Mouse (Mus musculus): ENCODE measurements around the gene Gm37240. TPM values are rescaled to one million over a fixed set of nuclear protein-coding genes. Genes with fewer than 3 reads are reported as not detected.
"Not testable (repeated sequence)": the region's sequence is repeated elsewhere in the genome, so short reads cannot be mapped to it uniquely, and the experiment has no call there.

Gene Gm37240
- polyA plus RNA-seq, 1 experiment from 2014 or later = 0.16 TPM

DNA sequence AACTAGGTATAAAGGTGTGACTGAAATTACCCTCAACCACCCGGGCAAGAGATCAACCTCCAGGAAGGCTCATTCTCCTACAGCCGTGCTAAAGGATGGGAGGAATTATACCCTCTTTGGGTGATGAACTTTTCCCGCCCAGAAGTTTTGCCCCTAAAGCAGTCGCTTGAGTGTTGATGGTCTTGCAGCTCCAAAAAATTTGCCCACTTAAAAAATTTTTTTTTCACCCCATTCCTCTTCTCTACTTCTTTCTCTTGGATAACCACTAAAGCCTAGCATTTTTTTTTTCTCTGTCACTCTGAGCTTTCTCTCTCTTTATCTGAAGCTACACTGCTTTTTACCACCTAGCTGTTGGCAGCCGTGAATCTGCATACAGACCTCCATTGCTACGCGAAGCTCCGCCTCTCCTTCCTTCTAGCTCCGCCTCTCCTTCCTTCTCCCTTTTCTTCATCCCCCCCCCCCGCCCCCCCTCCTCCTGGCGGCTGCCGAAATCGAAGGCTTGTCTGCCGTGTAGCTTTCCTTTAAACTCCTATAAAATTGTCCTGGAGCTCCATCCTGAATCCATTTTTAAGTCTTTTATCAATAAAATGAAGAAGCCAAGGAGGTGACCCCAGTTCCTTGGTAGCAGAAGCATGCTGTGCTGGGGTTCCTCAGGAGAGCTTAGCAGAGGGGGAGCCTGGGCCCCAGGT is 1233.6 kb downstream of the Gm37240 start:
- Histone ChIP-seq H3K27ac (0 out of 2 replicates have a peak overlapping the region, but pooled peaks have one; percentile 25), H3K9me3 (no peaks in the 10 kb centered on the region), H3K4me3 (replicated peaks) (0 out of 2 replicates have a peak overlapping the region, but pooled peaks have one; percentile 3), H3K27me3 (peaks cover 11% of the 10 kb centered on the region; the same call in 1 of the 2 replicates), H3K36me3 (no peaks in the 10 kb centered on the region), H3K9ac (replicated peaks) (no peak overlapping the region), H3K4me2 (replicated peaks) (peak overlapping the region; percentile 39), H3K4me1 (replicated peaks) (peaks cover 20% of the 10 kb centered on the region)
- 35% methylated on average over 13 of the region's 14 CpGs for WGBS
- no peak; the same call in 1 of the 2 replicates for ATAC-seq

DNA sequence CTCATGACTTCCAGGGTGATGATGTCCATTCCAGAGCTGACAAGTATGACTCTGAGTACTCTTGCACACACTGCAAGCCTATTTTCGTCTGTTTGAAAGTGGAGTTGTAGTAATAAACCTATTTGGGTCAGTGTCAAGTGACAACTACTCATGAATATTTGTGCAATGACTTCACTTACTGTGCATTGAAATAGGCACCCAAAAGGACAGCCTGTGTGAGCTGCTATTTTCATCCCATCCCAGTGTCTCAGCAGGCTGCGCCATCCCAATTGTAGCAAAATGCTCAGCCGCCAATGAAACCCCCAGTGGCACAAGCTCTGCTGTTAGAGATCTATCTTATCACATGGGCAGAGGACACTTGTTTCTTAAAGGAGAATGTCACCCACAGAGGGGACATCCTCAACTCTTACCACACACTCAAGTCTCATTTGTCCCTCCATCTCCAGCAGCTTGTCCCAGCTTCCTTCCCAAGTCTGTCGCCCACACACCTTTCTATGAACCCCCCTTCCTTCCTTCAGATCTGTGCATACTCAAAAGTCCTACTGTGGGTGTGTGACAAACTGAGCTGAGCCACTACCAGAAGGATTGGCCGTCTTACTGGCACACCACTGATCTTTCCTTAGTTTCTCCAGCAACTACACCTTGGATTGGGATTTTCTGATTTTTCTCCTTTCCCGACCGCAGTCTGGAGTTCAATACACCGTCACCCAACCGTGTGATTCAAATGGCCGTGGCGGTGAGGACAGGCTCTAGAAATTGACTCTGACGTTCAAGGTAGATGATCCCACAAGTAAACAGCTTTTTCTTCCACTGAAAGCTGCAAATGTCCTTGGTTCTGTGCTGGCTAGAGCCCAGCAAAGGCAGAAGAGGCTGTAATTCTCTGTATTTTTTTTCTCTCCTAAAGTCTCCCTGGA is 1234.4 kb downstream of the Gm37240 start:
- H3K4me1 ChIP-seq (replicated peaks) = peaks cover 20% of the 10 kb centered on the region
- no peaks in the 10 kb centered on the region for H3K9me3 ChIP-seq
- H3K27ac ChIP-seq = no peak overlapping the region
- no peak overlapping the region for H3K4me3 ChIP-seq (replicated peaks)
- peaks cover 7% of the 10 kb centered on the region; the same call in 1 of the 2 replicates for H3K27me3 ChIP-seq
- no peak for ATAC-seq
- no peaks in the 10 kb centered on the region for H3K36me3 ChIP-seq
- WGBS = 82% methylated on average over 12 of the region's 12 CpGs
- H3K9ac ChIP-seq (replicated peaks) = no peak overlapping the region
- 0 out of 2 replicates have a peak overlapping the region, but pooled peaks have one; percentile 39 for H3K4me2 ChIP-seq (replicated peaks)

DNA sequence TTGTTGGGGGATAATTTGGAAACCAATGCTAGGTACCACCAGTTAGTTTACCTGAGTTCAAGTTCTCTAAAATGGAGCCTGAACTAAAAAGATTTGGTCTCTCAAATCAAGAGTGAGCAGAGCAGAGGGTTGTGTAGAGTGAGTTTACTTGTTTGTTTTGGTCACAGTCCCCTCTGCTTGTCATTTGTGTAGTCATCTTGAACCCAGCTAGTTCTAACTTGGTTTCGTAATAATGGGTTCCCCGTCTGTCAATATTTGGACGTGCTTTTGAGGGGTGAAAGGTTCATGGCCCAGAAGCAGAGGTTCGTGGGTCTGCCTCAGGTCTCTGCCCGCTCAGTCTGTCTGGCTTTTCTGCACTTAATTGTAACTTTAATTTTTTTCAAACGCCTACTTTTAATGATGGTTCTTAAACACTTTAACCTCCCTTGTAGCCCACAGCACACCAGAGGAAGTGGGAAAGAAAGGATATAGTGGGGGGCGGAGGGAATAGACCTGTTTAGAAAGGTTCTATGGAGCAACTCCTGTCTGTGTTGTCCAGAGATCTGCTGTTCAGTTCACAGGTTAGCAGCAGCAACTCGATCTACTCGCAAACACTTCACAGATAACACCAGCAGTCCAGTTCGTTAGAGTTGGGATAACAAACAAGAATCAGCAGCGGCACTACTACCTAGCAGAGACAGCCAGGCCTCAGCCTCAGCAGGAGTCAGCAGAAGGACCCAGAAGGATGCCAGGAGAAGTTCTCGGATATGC is 1237.6 kb downstream of the Gm37240 start:
- H3K36me3 ChIP-seq = no peaks in the 10 kb centered on the region
- no peak overlapping the region for H3K9ac ChIP-seq (replicated peaks)
- no peak overlapping the region for H3K4me3 ChIP-seq (replicated peaks)
- 94% methylated on average over 12 of the region's 12 CpGs for WGBS
- no peak overlapping the region for H3K27ac ChIP-seq
- ATAC-seq = no peak
- H3K27me3 ChIP-seq = peaks cover 7% of the 10 kb centered on the region; the same call in 1 of the 2 replicates
- H3K4me1 ChIP-seq (replicated peaks) = peaks cover 17% of the 10 kb centered on the region
- no peaks in the 10 kb centered on the region for H3K9me3 ChIP-seq
- no peak overlapping the region for H3K4me2 ChIP-seq (replicated peaks)

DNA sequence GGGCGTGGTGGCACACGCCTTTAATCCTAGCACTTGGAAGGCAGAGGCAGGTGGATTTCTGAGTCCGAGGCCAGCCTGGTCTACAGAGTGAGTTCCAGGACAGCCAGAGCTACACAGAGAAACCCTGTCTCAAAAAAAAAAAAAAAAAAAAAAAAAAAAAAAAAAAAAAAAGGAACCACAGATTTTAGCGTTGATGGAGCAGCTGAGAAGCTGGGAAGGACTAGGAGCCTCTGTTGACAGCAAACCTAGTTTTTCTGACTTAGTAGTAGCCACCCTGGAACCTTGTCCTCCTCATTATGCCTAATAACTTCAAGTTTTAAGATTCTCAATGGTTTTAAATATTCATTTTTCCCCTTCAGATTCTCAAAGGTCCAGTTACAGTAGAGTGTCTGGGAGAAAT is 1239.2 kb downstream of the Gm37240 start:
- not testable (repeated sequence) for H3K27me3 ChIP-seq; H3K4me1 ChIP-seq (replicated peaks); H3K9me3 ChIP-seq; ATAC-seq; H3K36me3 ChIP-seq; H3K9ac ChIP-seq (replicated peaks); H3K27ac ChIP-seq; H3K4me3 ChIP-seq (replicated peaks); H3K4me2 ChIP-seq (replicated peaks)
- WGBS = 86% methylated on average over 4 of the region's 4 CpGs

DNA sequence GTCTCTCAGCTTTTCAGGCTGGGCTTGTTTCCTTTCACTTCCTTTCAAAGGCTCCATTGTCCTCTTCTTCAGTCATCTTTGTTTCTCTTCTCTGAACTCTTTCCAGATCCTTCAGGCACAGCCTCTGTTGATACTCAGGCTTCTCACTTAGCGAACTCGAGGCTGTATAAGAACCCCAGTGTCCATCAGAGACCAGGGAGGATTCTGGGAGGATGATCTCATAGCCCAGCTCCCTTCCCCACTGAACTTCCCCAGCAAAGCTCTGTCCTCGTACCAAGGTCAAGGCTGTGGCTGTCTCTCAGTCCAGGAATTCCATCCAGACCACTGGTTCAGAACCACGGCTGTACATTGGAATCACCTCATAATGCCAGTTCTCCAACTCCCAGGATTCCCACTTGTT is 1239.7 kb downstream of the Gm37240 start:
- ATAC-seq = peak; percentile 45
- 32% methylated on average over 4 of the region's 4 CpGs for WGBS
- H3K9me3 ChIP-seq = no peaks in the 10 kb centered on the region
- no peak overlapping the region for H3K9ac ChIP-seq (replicated peaks)
- H3K4me3 ChIP-seq (replicated peaks) = no peak overlapping the region
- H3K27me3 ChIP-seq = no peaks in the 10 kb centered on the region
- no peak overlapping the region for H3K27ac ChIP-seq
- H3K4me1 ChIP-seq (replicated peaks) = peaks cover 6% of the 10 kb centered on the region
- H3K36me3 ChIP-seq = no peaks in the 10 kb centered on the region
- no peak overlapping the region for H3K4me2 ChIP-seq (replicated peaks)

DNA sequence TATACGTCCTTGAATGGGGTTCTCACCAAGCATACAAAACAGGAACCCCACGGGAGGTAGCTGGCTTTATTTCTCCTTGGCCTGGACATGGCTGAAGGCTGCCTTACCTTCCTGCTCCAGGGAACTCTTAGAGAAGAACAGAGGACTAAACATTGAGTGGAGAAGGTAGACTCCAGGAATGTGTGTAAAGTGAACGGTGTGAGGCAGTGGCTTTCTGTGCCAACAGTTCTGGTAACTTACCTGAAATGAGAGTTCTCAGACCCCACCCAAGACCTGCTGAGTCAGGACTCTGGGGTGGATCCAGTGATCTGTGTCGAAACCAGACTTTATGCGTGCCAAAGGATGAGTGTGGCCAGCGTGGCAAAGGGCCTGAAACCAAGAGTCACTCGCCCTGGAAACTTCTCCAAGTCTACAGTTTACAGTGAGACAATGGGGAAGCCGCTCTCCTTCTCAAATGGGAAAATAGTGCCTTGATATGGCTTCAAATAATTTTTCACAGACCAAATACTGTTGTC is 1240.9 kb downstream of the Gm37240 start:
- WGBS = 84% methylated on average over 8 of the region's 8 CpGs
- Histone ChIP-seq H3K4me2 (replicated peaks) (no peak overlapping the region), H3K9me3 (no peaks in the 10 kb centered on the region), H3K36me3 (no peaks in the 10 kb centered on the region), H3K27me3 (no peaks in the 10 kb centered on the region), H3K27ac (no peak overlapping the region), H3K9ac (replicated peaks) (no peak overlapping the region), H3K4me3 (replicated peaks) (no peak overlapping the region), H3K4me1 (replicated peaks) (peaks cover 6% of the 10 kb centered on the region)
- no peak for ATAC-seq

DNA sequence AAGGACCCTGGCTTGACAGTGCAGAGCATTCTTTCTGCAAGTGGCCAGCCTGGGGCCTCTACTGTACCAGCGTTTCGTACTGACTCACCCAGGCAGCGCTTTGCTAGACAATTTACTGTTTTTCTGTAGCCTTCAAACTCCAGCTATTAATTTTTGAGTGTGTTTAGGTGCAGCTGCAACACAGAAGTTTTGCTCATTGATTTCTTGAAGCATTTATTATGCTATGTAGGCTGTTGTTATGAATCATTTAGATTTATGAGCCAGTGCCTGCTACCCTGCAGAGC is 1241.4 kb downstream of the Gm37240 start:
- Histone ChIP-seq H3K9ac (replicated peaks) (no peak overlapping the region), H3K4me3 (replicated peaks) (no peak overlapping the region)

DNA sequence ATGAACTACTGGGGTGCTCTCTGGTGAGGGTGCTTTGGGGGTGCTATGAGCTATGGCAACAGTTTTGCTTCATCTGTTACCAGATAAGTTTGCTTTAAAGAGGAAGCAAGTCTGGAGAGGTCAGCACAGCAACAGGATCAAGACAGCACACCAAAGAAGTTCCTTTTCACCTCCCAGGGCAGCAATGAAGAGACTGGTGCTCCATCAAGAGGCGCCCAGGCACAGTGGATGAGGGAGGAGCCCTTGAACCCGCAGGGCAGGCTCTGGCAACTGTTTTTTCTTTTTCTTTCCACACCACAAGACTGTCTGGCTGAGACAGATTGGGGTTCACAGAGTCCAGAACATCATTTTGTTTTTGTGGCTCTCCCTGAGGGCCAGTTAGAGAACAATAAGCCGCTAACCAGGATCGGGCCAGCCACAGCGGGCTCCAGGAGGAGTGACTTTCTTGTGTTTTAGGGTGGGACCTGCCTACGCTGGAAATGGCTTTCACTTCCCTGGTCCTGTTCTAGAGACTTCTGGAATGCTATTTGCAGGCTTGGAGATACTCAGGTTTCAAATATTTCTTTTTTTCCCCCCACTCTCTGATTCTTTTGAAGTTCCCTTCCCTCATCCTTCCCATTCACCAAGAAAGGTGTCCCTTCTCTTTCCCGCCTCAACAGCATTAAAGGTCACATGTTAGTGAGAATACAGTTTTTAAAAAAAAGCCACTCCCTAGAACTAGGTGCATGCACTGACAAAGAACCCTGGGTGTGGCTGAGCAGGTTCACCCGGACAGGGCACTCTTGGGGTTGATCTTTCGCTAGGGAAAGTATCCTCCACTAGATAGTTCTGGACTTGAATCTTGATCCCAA is 1241.9 kb downstream of the Gm37240 start:
- Histone ChIP-seq H3K9ac (replicated peaks) (no peak overlapping the region), H3K4me1 (replicated peaks) (peaks cover 6% of the 10 kb centered on the region), H3K4me3 (replicated peaks) (no peak overlapping the region), H3K27ac (no peak overlapping the region), H3K9me3 (no peaks in the 10 kb centered on the region), H3K36me3 (no peaks in the 10 kb centered on the region), H3K4me2 (replicated peaks) (no peak overlapping the region), H3K27me3 (no peaks in the 10 kb centered on the region)
- WGBS = 86% methylated on average over 9 of the region's 9 CpGs
- ATAC-seq = no peak

More for the DNA sequence above, 1241.4 kb downstream of the Gm37240 start:
- no peak overlapping the region for H3K27ac ChIP-seq
- no peaks in the 10 kb centered on the region for H3K36me3 ChIP-seq
- H3K4me1 ChIP-seq (replicated peaks) = peaks cover 6% of the 10 kb centered on the region
- no peak overlapping the region for H3K4me2 ChIP-seq (replicated peaks)
- WGBS = 90% methylated on average over 3 of the region's 3 CpGs
- no peaks in the 10 kb centered on the region for H3K27me3 ChIP-seq
- no peak for ATAC-seq
- no peaks in the 10 kb centered on the region for H3K9me3 ChIP-seq

DNA sequence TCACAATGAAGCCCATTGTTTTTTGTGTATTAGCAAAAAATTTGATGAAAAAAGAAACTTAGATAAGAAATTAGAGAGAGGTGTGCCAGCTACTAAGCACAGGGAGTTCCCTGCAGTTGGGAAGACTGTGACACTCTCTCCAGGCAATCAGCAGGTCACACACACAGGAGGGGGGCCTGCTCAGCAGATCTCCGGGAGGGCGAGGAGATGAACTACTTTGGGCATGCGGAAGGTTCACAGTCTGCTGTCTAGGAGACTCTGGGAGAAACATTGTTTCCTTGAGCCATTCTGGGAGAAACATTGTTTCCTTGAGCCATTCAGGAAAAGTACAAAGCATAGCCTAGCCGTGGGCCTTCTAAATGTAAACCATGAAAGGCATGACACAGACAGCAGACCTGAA is 1244.4 kb downstream of the Gm37240 start:
- H3K27ac ChIP-seq = no peak overlapping the region
- no peak for ATAC-seq
- no peak overlapping the region for H3K4me2 ChIP-seq (replicated peaks)
- WGBS = 40% methylated on average over 4 of the region's 4 CpGs
- H3K4me3 ChIP-seq (replicated peaks) = no peak overlapping the region
- H3K4me1 ChIP-seq (replicated peaks) = peaks cover 11% of the 10 kb centered on the region
- no peaks in the 10 kb centered on the region for H3K36me3 ChIP-seq
- no peaks in the 10 kb centered on the region for H3K27me3 ChIP-seq
- no peaks in the 10 kb centered on the region for H3K9me3 ChIP-seq
- H3K9ac ChIP-seq (replicated peaks) = no peak overlapping the region

DNA sequence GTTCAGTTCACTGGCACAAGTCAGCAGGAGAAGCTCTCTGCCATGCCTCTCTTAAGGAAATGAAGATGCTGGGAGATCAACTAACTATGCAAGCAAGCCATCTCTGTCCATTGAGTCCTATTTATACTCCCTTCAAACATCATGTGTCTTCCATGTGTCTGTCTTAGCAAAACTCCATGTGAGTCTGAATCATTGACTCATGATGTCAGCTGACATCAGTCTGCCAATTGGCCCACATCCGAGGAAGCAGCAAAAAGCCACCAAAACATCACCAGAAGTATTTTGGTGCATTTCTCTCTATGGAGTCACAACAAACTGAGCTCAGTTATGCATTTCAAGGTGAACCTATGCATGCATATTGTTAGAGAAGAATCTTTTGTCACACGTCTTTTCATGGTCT is 1245.9 kb downstream of the Gm37240 start:
- H3K9ac ChIP-seq (replicated peaks) = no peak overlapping the region
- 89% methylated on average over 2 of the region's 2 CpGs for WGBS
- H3K4me1 ChIP-seq (replicated peaks) = peaks cover 5% of the 10 kb centered on the region; the same call in 1 of the 2 replicates
- no peaks in the 10 kb centered on the region for H3K27me3 ChIP-seq
- no peaks in the 10 kb centered on the region for H3K9me3 ChIP-seq
- no peak overlapping the region for H3K4me2 ChIP-seq (replicated peaks)
- no peaks in the 10 kb centered on the region for H3K36me3 ChIP-seq
- no peak overlapping the region for H3K27ac ChIP-seq
- no peak overlapping the region for H3K4me3 ChIP-seq (replicated peaks)
- no peak for ATAC-seq

DNA sequence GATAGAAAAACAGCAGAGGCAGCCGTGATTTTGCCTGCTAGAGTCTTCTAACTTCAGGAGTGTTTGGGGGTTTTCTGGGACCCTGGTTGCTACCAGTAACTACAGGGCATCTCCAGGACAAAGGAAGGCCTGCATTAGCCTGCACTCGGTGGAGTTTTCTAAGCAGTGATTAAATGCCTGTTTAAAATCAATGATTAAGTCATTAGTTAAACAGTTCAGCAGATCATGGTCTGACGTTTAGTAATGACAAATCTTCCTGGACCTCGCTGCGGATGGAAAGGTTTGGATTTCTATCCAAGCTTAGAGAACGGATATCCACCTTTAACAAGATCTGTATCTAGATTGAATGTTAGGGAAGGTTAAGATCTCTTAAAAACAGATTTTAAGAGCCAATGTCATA is 1246.8 kb downstream of the Gm37240 start:
- Histone ChIP-seq H3K4me1 (replicated peaks) (peaks cover 5% of the 10 kb centered on the region; the same call in 1 of the 2 replicates), H3K27ac (no peak overlapping the region), H3K4me2 (replicated peaks) (no peak overlapping the region), H3K4me3 (replicated peaks) (no peak overlapping the region), H3K9me3 (no peaks in the 10 kb centered on the region), H3K36me3 (no peaks in the 10 kb centered on the region), H3K9ac (replicated peaks) (no peak overlapping the region), H3K27me3 (no peaks in the 10 kb centered on the region)
- WGBS = 49% methylated on average over 6 of the region's 6 CpGs
- no peak for ATAC-seq

Measured in midbrain, embryonic 13.5 days (tissue).